Mouse (Mus musculus) heart, adult 2 months (tissue): ENCODE measurements at regions not wholly inside any gene's neighbourhood (a gene's known extent, or its start where the extent isn't known, plus 50 kb on each side); places are given as distances from the start of the nearest gene placed in this dataset.

Source experiments
- CTCF ChIP-seq: fragments of 200-600 bp; IDR thresholded peaks from 2 replicates; pipeline ENCODE4 v1.8.1; 2022; ENCODE audit warnings: antibody characterized with exemption, mild to moderate bottlenecking, moderate library complexity
- EP300 ChIP-seq: fragments of 200-500 bp; IDR thresholded peaks from 2 replicates; pipeline ENCODE4 v1.6.1; 2011; ENCODE audit warnings: low read depth, low read length, control low read depth; ENCODE audit not compliant: insufficient read depth

DNA sequence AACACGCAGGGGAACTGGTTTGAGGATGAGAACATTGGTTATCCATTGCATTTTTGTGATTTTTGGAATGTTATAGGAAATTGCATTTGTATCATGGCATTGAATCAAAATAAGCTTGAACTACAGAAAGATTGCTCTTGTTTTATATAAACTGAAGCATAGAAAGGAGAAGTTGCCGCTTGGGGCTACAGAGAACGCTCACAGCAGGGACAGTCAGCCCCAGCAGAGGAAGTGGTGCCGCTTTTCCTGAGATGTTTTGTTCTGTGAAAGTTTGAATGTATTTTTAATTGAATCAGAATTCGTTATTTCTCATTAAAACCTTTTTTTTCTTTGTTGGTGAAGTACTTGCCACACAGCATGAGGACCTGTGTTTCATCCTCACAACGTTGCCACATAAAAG lies 139.6 kb upstream of the 1700056E22Rik start:
- no peak for TF ChIP-seq CTCF
- TF ChIP-seq EP300, result no peak
